Mouse (Mus musculus) stomach, embryonic 15.5 days (tissue): ENCODE measurements around the gene Slc25a35. TPM values are rescaled to one million over a fixed set of nuclear protein-coding genes. Genes with fewer than 3 reads are reported as not detected.
"Not testable (repeated sequence)": the region's sequence is repeated elsewhere in the genome, so short reads cannot be mapped to it uniquely, and the experiment has no call there.

Experiments used
- ATAC-seq: fragments of 200-750 bp; cut with Nextera tagmentation; 2 replicates; pipeline ENCODE4 v1.8.0; 2017; ENCODE audit warnings: low read depth, moderate number of reproducible peaks, moderate TSS enrichment; ENCODE audit not compliant: insufficient read depth, low FRiP score
- H3K27ac ChIP-seq: fragments of 300-500 bp; sonication (generic); 2 replicates; pipeline ENCODE4 v1.5.1; 2015; ENCODE audit warnings: mild to moderate bottlenecking, inconsistent platforms
- H3K27me3 ChIP-seq: fragments of 300-500 bp; sonication (generic); replicated peaks from 2 replicates; pipeline ENCODE4 v1.6.1; 2015; ENCODE audit warnings: inconsistent platforms
- H3K36me3 ChIP-seq: fragments of 300-500 bp; sonication (generic); 2 replicates; pipeline ENCODE4 v1.6.1; 2015; ENCODE audit warnings: inconsistent platforms
- H3K4me1 ChIP-seq: fragments of 300-500 bp; sonication (generic); 2 replicates; pipeline ENCODE4 v1.6.1; 2015; ENCODE audit warnings: inconsistent platforms
- H3K4me2 ChIP-seq: fragments of 300-500 bp; sonication (generic); 2 replicates; pipeline ENCODE4 v1.6.1; 2015; ENCODE audit warnings: mild to moderate bottlenecking, inconsistent platforms
- H3K4me3 ChIP-seq: fragments of 300-500 bp; sonication (generic); replicated peaks from 2 replicates; pipeline ENCODE4 v1.5.1; 2015; ENCODE audit warnings: inconsistent platforms
- H3K9ac ChIP-seq: fragments of 300-500 bp; sonication (generic); 2 replicates; pipeline ENCODE4 v1.6.1; 2015; ENCODE audit warnings: inconsistent platforms
- H3K9me3 ChIP-seq: fragments of 300-500 bp; sonication (generic); 2 replicates; pipeline ENCODE4 v1.6.1; 2016; ENCODE audit warnings: inconsistent platforms
- WGBS: fragments of 180-500 bp; shearing (Covaris S2); methylation state at CpG from one replicate; pipeline ENCODE4 v1.1.7; 2015; 5-methylcytosine and 5-hydroxymethylcytosine counted together
- polyA plus RNA-seq: library from polyadenylated mRNA; unstranded; fragments of >200 nt; fragmentation: Nextera tagmentation; extraction: Ambion mirVana; gene quantifications from 2 replicates; pipeline ENCODE4 v1.2.1, GENCODE M21; 2015

Gene Slc25a35
- polyA plus RNA-seq, 1 experiment from 2014 or later: 5.1 TPM

- WGBS: 79% methylated on average over 4 of the region's 4 CpGs
- no peaks in the 10 kb centered on the region for H3K9me3 ChIP-seq
- no peak overlapping the region for H3K4me2 ChIP-seq
- no peak for ATAC-seq
- no peak overlapping the region for H3K9ac ChIP-seq
- H3K27me3 ChIP-seq: 0 out of 2 replicates have a peak, but pooled peaks cover 8% of the 10 kb centered on the region
- H3K27ac ChIP-seq: no peak overlapping the region
- no peak overlapping the region for H3K4me3 ChIP-seq
- H3K4me1 ChIP-seq: 0 out of 2 replicates have a peak, but pooled peaks cover 5% of the 10 kb centered on the region
- peaks cover 3% of the 10 kb centered on the region; the same call in 1 of the 2 replicates for H3K36me3 ChIP-seq
Observed at GRCm38 (mm10) chr11:68946001-68946400, 21.9 kb upstream of the Slc25a35 start.

- Histone ChIP-seq H3K27me3 (0 out of 2 replicates have a peak, but pooled peaks cover 12% of the 10 kb centered on the region), H3K9me3 (no peaks in the 10 kb centered on the region), H3K4me1 (0 out of 2 replicates have a peak, but pooled peaks cover 5% of the 10 kb centered on the region), H3K27ac (no peak overlapping the region), H3K36me3 (peaks cover 3% of the 10 kb centered on the region; the same call in 1 of the 2 replicates), H3K4me2 (peak overlapping the region; percentile 46), H3K4me3 (peak overlapping the region; percentile 23), H3K9ac (no peak overlapping the region)
- WGBS: 17% methylated on average over 13 of the region's 16 CpGs
- peak; percentile 19; the same call in 1 of the 2 replicates for ATAC-seq
Observed at GRCm38 (mm10) chr11:68946806-68947440, 21.0 kb upstream of the Slc25a35 start.

- Histone ChIP-seq H3K4me3 (no peak overlapping the region; the same call in 1 of the 2 replicates), H3K9ac (no peak overlapping the region), H3K4me1 (0 out of 2 replicates have a peak, but pooled peaks cover 5% of the 10 kb centered on the region), H3K27ac (peak overlapping the region; percentile 31; the same call in 1 of the 2 replicates), H3K36me3 (peaks cover 3% of the 10 kb centered on the region; the same call in 1 of the 2 replicates), H3K9me3 (no peaks in the 10 kb centered on the region), H3K4me2 (peak overlapping the region; percentile 41), H3K27me3 (0 out of 2 replicates have a peak, but pooled peaks cover 12% of the 10 kb centered on the region)
- 14% methylated on average over 12 of the region's 12 CpGs for WGBS
- ATAC-seq: no peak
Observed at GRCm38 (mm10) chr11:68947542-68947993, 20.4 kb upstream of the Slc25a35 start.

GRCm38 (mm10) chr11:68953903-68954302 is 14.0 kb upstream of the Slc25a35 start:
- peak overlapping the region; percentile 35 for H3K4me3 ChIP-seq
- WGBS: 14% methylated on average over 13 of the region's 13 CpGs
- no peak overlapping the region for H3K27ac ChIP-seq
- H3K36me3 ChIP-seq: no peaks in the 10 kb centered on the region
- peaks cover 10% of the 10 kb centered on the region for H3K4me1 ChIP-seq
- H3K9me3 ChIP-seq: no peaks in the 10 kb centered on the region
- no peak overlapping the region for H3K9ac ChIP-seq
- no peak for ATAC-seq
- peak overlapping the region; percentile 62 for H3K4me2 ChIP-seq
- H3K27me3 ChIP-seq: peaks cover 23% of the 10 kb centered on the region; the same call in 1 of the 2 replicates

- Histone ChIP-seq H3K9ac (0 out of 2 replicates have a peak overlapping the region, but pooled peaks have one; percentile 9), H3K27ac (no peak overlapping the region), H3K36me3 (no peaks in the 10 kb centered on the region), H3K4me2 (peak overlapping the region; percentile 62), H3K27me3 (peaks cover 23% of the 10 kb centered on the region; the same call in 1 of the 2 replicates), H3K4me1 (peaks cover 10% of the 10 kb centered on the region), H3K4me3 (peak overlapping the region; percentile 35), H3K9me3 (no peaks in the 10 kb centered on the region)
- 4% methylated on average over 17 of the region's 17 CpGs for WGBS
- ATAC-seq: no peak
Observed at GRCm38 (mm10) chr11:68954408-68954807, 13.5 kb upstream of the Slc25a35 start.

- Histone ChIP-seq H3K9ac (no peak overlapping the region), H3K27ac (no peak overlapping the region), H3K4me2 (peak overlapping the region; percentile 62; the same call in 1 of the 2 replicates), H3K36me3 (no peaks in the 10 kb centered on the region), H3K4me3 (peak overlapping the region; percentile 35; the same call in 1 of the 2 replicates), H3K4me1 (peaks cover 10% of the 10 kb centered on the region), H3K27me3 (peaks cover 23% of the 10 kb centered on the region; the same call in 1 of the 2 replicates), H3K9me3 (no peaks in the 10 kb centered on the region)
- 0 out of 2 replicates have a peak, but pooled peaks have one; percentile 21 for ATAC-seq
- 62% methylated on average over 5 of the region's 5 CpGs for WGBS
Observed at GRCm38 (mm10) chr11:68955473-68955872, 12.5 kb upstream of the Slc25a35 start.

GRCm38 (mm10) chr11:68956107-68956506 is 11.8 kb upstream of the Slc25a35 start:
- Histone ChIP-seq H3K4me3 (peak overlapping the region; percentile 16; the same call in 1 of the 2 replicates), H3K36me3 (no peaks in the 10 kb centered on the region), H3K4me1 (peaks cover 10% of the 10 kb centered on the region), H3K9ac (no peak overlapping the region), H3K4me2 (0 out of 2 replicates have a peak overlapping the region, but pooled peaks have one; percentile 8), H3K27me3 (peaks cover 23% of the 10 kb centered on the region; the same call in 1 of the 2 replicates), H3K9me3 (no peaks in the 10 kb centered on the region), H3K27ac (peak overlapping the region; percentile 51; the same call in 1 of the 2 replicates)
- 38% methylated on average over 3 of the region's 3 CpGs for WGBS
- no peak for ATAC-seq

- Histone ChIP-seq H3K27ac (peak overlapping the region; percentile 51; the same call in 1 of the 2 replicates), H3K9ac (no peak overlapping the region), H3K4me3 (peak overlapping the region; percentile 16), H3K4me1 (peaks cover 10% of the 10 kb centered on the region), H3K27me3 (peaks cover 19% of the 10 kb centered on the region; the same call in 1 of the 2 replicates), H3K36me3 (no peaks in the 10 kb centered on the region), H3K4me2 (no peak overlapping the region), H3K9me3 (no peaks in the 10 kb centered on the region)
- ATAC-seq: no peak
- 30% methylated on average over 13 of the region's 13 CpGs for WGBS
Observed at GRCm38 (mm10) chr11:68956697-68957096, 11.2 kb upstream of the Slc25a35 start.

GRCm38 (mm10) chr11:68957308-68957707 is 10.6 kb upstream of the Slc25a35 start, which contains the start of gene Arhgef15:
Gene Arhgef15 (minus strand): TSS chr11:68957480.
- Histone ChIP-seq H3K36me3 (no peaks in the 10 kb centered on the region), H3K4me1 (peaks cover 10% of the 10 kb centered on the region), H3K9ac (no peak within 1 kb of the TSS), H3K9me3 (no peaks in the 10 kb centered on the region), H3K4me2 (0 out of 2 replicates have a peak within 1 kb of the TSS, but pooled peaks have one; percentile 8), H3K27me3 (peaks cover 19% of the 10 kb centered on the region; the same call in 1 of the 2 replicates), H3K4me3 (peak within 1 kb of the TSS; percentile 16), H3K27ac (peak within 1 kb of the TSS; percentile 51; the same call in 1 of the 2 replicates)
- ATAC-seq: no peak
- WGBS: 46% methylated on average over 8 of the region's 8 CpGs

GRCm38 (mm10) chr11:68957971-68958370 is 10.0 kb upstream of the Slc25a35 start:
- WGBS: 81% methylated on average over 1 of the region's 1 CpGs

GRCm38 (mm10) chr11:68961596-68961995 is 6.3 kb upstream of the Slc25a35 start:
- H3K4me1 ChIP-seq: no peaks in the 10 kb centered on the region
- no peaks in the 10 kb centered on the region for H3K36me3 ChIP-seq
- no peak overlapping the region for H3K4me3 ChIP-seq
- ATAC-seq: no peak
- 61% methylated on average over 3 of the region's 3 CpGs for WGBS
- no peak overlapping the region for H3K27ac ChIP-seq
- H3K4me2 ChIP-seq: no peak overlapping the region
- H3K9me3 ChIP-seq: no peaks in the 10 kb centered on the region
- H3K27me3 ChIP-seq: no peaks in the 10 kb centered on the region
- H3K9ac ChIP-seq: no peak overlapping the region

More at GRCm38 (mm10) chr11:68957971-68958370, 10.0 kb upstream of the Slc25a35 start:
- H3K36me3 ChIP-seq: no peaks in the 10 kb centered on the region
- H3K27ac ChIP-seq: no peak overlapping the region
- peaks cover 10% of the 10 kb centered on the region for H3K4me1 ChIP-seq
- no peak overlapping the region for H3K9ac ChIP-seq
- ATAC-seq: no peak
- no peaks in the 10 kb centered on the region for H3K9me3 ChIP-seq
- H3K4me3 ChIP-seq: no peak overlapping the region
- H3K4me2 ChIP-seq: no peak overlapping the region
- peaks cover 19% of the 10 kb centered on the region; the same call in 1 of the 2 replicates for H3K27me3 ChIP-seq

- H3K9me3 ChIP-seq, H3K4me2 ChIP-seq, H3K9ac ChIP-seq, ATAC-seq, H3K27me3 ChIP-seq, H3K36me3 ChIP-seq, H3K4me3 ChIP-seq, H3K27ac ChIP-seq, H3K4me1 ChIP-seq: not testable (repeated sequence)
- WGBS: 17% methylated on average over 11 of the region's 11 CpGs
Observed at GRCm38 (mm10) chr11:68962159-68962558, 5.8 kb upstream of the Slc25a35 start.
